Mouse (Mus musculus): ENCODE measurements around the gene Rufy1. TPM values are rescaled to one million over a fixed set of nuclear protein-coding genes. Genes with fewer than 3 reads are reported as not detected.

The Rufy1 gene
- total RNA-seq, 2 experiments from 2014 or later: 23.6 to 25.9 TPM

DNA sequence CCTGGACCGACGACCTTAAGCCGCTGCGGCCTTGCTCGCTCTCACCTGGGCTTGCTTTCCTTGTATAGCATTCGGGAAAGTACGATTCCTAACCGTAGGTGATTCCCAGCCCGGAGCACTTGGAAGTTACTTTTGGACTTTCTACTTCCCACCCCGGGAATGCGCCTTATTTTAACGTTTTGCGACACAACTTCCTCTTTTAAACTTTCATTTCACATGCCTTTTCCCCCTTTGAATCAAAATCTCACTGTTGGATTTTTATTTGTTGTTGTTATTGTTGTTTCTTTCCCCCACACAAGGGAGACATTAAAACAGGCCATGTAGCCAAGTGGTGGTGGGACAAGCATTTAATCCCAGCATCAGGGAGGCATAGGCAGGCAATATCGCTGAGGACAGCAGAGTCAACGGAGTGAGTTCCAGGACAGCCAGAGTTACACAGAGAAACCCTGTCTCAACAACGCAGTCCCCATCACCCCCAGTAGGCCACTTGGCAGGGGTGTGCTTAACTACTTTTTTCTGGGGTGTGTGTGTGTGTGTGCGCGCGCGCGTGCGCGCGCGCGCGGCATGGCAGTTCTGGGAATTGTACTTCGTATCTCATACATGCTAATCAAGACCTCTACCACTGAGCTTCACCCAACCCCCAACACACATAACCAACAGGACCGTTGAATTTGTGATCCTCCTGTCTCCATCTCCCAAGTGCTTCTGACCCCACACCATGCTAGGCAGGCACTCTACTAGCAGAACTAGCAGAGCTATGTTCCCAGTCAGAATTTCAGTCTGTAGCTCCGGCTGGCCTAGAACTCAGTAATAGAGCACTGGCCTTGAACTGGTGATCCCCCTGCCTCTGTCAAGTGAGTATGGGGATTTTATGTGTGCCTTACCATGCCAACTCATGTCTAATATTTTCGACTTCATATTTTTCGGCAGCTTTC, 476 bp upstream of the Rufy1 start:
- no peak for DNase-seq (ENCODE audit: low spot score)

GRCm38 (mm10) chr11:50426056-50426455, 4.9 kb downstream of the Rufy1 start:
- no peak for DNase-seq (ENCODE audit: low spot score)

DNA sequence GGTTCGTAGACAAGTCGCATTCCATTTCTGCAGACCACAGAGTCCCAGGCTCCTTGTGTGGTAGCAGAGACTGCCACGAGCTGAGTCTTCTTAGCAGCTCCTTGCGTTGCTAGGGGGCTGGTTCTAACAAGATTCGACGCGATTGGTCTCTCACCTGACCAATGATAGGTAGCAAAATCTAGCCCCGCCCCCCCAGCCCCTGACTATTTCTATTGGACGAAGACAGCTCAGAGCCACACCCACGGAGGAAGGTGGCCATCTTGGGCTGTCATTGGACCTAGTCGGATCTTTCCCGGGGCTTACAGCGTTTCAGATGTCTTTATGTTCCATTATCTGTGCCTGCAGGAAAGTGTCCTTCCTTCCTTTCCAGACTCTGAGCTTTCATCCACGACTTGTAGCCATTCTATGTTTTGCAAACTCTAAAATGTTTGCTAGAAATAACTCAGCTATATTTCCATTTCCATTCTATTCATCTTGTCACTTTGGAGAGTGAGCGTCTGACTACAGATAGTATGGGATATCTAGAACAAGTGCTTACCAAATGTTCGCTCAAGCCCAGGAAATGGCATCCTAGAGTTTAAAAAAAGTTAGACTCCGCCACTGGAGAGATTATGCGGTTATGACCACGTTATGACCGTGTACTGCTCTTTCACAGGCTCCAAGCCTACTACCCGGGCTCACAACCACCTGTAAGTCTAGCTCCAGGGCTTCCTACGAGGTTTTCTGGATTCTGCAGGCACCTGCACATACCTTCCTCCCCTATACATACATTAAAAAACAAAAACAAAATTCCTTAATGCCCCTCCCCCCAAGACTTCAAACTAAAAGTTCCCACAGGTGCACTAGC, 8.8 kb downstream of the Rufy1 start:
- DNase-seq (ENCODE audit: low spot score): no peak

GRCm38 (mm10) chr11:50421461-50421860, 9.5 kb downstream of the Rufy1 start:
- no peak for DNase-seq (ENCODE audit: low spot score)

- no peak for DNase-seq (ENCODE audit: low spot score)
Measured at GRCm38 (mm10) chr11:50417856-50418255, 13.1 kb downstream of the Rufy1 start.

DNA sequence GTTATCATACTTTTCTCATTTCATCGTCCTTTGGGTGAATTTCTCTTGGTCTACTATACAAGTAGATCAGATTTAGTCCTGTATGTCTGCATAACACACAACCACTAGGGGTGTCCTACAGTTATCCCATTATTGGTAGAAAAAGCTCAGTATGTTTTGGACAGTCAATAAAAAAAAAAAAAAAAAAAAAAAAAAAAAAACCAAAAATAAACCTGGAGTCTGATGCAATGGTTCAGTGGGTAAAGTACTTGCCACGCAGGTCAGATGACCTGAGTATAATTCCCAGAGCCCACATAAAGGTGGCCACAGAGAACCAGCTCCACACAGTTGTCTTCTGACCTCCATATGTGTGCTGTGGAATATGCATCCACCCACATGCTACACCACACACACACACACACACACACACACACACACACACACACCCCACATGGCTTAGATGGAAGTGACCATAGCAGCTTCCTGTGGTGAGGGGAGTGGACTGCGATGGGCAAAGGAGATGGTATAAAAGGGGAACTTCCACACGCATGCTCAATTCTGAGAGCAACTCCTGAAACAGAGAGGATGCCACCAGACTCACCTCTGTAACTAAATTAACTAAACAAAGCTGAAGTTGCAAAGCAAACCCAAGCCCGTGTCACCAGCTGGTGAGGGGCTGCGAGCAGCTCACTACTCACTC, 15.2 kb downstream of the Rufy1 start:
- DNase-seq (ENCODE audit: low spot score): no peak

- no peak for DNase-seq (ENCODE audit: low spot score)
Measured at GRCm38 (mm10) chr11:50407235-50407634, 23.7 kb downstream of the Rufy1 start.

GRCm38 (mm10) chr11:50403367-50404014, 27.4 kb downstream of the Rufy1 start:
- DNase-seq (ENCODE audit: low spot score): peak; percentile 29

GRCm38 (mm10) chr11:50402481-50402880, 28.4 kb downstream of the Rufy1 start:
- no peak for DNase-seq (ENCODE audit: low spot score)

DNA sequence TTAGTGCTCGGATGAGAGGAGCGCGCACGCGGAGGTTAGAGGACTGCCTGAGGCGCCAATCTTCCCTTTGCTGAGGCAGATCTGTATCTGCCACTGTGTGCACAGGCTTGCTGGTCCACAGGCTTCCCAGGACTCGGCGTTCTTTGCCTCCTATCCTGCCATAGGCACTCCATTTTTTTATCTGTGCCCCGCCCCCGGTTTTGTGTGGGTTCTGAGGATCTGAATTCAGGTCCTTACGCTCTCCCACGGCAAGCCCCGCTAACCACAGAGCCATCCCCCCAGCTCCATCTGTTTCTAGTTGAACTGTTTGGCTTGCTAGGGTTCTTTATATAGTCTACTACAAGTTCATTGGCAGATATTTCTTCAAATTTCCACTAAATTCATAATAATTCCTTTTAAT, 32.1 kb downstream of the Rufy1 start:
- DNase-seq (ENCODE audit: low spot score): no peak

GRCm38 (mm10) chr11:50397316-50397715, 33.6 kb downstream of the Rufy1 start:
- DNase-seq (ENCODE audit: low spot score): no peak

DNA sequence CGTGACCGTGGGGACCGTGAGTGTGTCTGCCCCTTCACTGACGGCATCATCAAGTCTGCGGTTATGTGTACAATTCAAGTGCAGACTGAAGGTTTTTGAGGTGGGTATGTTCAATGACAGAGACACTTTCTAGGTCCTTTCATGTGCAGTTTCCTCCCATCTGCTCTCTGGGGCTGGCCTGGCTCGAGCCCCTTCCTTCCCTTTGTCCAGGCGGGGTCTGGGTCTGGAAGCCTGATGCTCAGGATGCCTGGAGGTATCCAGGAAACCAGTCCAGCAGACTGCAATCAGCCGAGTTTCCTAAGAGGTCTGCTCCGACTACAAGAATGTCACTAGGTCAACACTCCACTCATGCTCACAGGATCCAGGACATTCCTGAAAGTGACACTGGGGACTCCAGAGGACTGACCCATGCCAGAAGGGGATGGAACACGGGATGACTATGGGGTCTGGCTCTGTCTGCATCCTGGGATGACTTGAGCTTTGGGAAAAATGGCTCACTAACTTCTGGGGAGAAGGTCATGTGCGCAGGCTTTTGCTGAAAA, 34.1 kb downstream of the Rufy1 start:
- DNase-seq (ENCODE audit: low spot score): no peak

- DNase-seq (ENCODE audit: low spot score): no peak
Measured at GRCm38 (mm10) chr11:50394731-50395130, 36.2 kb downstream of the Rufy1 start.

DNA sequence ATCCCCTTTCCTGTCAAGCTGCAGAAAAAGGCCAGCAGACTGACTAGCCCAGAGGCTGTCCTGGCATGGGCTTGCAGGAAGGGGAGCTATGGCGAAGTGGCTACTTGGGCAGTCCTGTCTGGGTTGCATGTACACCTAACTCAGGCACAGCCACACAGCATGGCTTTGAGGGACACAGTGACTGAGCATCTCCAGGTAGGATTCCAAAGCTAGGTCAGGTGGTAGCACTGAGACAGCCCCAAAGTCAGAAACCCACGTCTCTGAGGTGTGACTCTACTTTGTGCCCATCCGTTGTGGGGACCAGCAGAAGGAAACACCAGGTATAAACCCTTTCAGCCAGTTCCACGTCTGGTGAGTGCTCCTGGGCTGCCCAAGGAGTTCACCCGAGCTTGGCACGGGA, 37.6 kb downstream of the Rufy1 start:
- no peak for DNase-seq (ENCODE audit: low spot score)

- DNase-seq (ENCODE audit: low spot score): no peak
Measured at GRCm38 (mm10) chr11:50391272-50391960, 39.5 kb downstream of the Rufy1 start.

DNA sequence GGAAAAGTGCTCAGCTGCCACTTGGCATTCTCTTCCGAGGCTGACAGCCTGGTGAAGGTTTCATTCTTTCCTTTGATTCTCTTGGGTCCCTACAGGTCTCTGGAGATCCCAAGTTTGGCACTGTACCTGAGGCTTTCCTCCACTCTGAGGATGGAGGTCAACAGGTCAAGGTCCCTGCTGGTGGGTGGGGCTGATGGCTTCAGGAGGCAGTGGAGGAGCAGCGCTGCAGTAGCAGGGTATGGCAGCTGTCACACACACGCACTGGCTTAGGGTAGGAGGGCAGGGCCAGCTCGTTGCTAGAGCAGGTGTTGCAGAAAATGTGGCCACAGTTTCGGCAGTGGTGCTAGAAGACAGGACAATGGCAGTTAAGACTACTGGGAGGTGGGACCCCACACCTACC, 41.3 kb downstream of the Rufy1 start:
- no peak for DNase-seq (ENCODE audit: low spot score)

DNA sequence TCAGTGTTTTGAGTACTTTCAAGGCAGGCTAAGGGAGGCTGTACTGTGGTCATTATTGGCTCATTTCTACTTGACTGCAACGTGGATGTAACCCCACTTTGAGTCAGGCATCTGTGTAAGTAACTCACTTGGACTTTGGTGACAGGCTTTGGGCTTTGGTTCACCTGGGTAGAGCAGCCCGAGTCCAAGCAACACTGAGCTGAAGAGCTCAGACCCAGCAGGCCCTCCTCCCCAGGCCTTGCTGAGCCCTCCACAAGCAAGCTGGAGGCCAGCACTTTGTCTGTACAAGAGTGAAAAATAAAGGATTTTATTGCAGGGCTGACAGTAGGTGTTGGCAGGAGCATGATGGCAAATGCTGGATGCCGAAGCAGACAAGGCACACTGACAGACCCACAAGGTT, 41.9 kb downstream of the Rufy1 start:
- DNase-seq (ENCODE audit: low spot score): no peak

DNA sequence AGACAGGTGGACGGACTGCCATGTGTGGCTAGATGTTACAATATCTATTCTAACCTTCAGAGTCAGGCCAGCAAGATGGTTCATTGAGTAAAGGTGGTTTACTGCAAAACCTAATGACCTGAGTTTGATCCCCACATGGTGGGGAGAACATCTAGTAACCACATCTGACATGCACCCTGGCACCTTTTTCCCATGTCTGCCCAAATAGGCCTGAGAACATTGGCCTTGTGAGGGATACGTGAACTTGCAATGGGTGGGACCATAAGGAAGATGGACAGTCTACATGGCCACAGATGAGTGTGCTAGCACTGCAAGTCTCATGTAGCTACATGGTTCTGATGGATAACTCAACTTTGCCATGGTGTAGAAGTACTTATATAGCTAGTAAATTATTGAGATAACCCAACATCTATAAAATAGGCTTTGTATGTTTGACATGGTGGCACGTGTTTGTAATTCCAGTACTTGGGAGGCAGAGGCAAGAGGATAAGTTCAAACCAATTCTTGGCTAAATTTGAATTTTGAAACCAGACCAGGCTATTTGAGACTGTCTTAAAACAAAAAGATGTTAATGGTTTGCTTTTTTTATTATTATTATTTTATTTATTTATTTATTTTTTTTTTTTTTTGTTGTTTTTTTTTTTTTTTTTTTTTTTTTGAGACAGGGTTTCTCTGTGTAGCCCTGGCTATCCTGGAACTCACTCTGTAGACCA, 42.6 kb downstream of the Rufy1 start:
- no peak for DNase-seq (ENCODE audit: low spot score)

DNA sequence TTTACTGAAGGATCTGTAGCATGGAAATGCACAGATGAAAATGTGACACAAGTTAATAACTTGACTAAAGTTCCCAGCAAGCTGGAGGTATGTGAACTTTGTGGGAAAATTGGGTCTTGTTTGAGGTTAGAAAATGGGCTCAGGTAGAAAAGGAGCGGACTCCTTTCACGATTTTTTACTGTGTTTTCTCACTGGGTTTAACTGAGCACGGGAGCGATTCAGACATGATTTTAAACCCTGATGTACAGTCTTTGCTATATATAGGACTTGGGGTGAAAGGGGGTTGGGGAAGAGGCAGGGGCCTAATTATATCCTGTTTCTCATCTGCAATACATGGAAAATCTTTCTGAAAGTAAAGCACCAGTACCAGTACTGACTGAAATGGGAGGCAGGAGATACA, 43.2 kb downstream of the Rufy1 start:
- DNase-seq (ENCODE audit: low spot score): no peak

GRCm38 (mm10) chr11:50387167-50387679, 43.7 kb downstream of the Rufy1 start:
- no peak for DNase-seq (ENCODE audit: low spot score)

All from gastrocnemius, adult 18-20 months (tissue).